Mouse (Mus musculus): ENCODE results near the gene Syngr2.

GRCm38 (mm10) chr11:117860601-117861000 lies 51.1 kb downstream of the Syngr2 start, which contains the start of gene Tmem235:
- no peak for TF ChIP-seq CTCF (conservative IDR thresholded peaks at IDR 0.05; ENCODE audit: low read length)
- no peak for TF ChIP-seq POU5F1 (IDR thresholded peaks at IDR 0.05; ENCODE audit: borderline replicate concordance, low read length)

Measured in E14TG2a.4 (cell line).